Mouse (Mus musculus): ENCODE measurements at regions not wholly inside any gene's neighbourhood (a gene's known extent, or its start where the extent isn't known, plus 50 kb on each side); places are given as distances from the start of the nearest gene placed in this dataset.

DNA sequence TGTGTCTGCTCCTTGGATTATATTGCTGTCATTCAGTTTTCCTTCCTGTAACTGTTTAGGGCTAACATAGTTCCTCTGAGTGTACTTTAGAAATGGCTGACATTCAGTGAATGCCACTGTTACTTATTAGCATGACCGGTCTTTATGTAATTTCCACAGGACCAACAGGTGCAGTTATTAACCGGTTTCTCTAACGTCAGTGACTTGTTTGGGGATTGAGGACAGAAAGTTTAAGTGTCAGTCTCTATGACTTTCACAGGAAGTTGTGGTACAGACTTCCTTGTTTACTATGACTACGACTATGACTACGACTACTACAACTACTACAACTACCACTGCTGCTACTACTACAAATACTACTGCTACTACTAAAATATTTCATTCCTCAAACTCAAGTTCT lies 170.4 kb upstream of the Ptger4 start:
- no peak for DNase-seq

DNA sequence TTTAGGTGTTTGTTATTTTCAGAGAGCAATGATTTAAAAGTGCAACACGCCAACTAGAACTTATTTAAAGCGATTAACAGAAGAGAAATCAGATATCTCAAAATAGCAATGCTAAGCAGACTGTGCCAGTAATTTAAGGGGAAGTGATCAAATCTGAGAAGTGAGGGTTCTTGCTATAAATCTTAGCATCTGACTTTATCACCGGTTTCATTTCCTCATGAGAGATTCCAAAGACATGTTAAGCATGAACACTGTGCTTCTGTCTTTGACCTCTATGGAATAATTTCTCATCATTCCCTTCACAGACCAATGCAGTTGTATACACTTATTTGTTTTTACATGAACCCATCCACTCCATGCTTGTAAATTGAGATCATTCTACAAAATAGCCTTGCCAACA lies 172.0 kb upstream of the Ptger4 start:
- DNase-seq, result no peak

DNA sequence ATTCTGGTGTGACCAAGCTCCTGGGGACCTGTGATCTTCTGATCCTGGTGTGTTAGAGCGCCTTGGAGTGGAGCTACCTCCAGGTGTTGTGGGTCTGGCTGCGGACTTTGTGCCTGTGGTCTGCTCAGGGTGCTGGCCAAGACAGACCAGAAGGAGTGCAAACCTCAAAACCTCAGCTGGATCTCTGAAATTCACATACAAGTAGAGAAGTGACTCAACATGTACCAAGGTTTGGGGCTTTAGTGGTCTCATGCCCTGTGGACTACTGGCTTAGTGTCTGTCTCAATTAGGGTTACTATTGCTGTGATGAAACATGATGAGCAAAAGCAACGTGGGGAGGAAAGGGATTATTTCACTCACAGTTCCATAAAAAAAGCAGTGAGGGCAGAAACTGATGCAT lies 182.7 kb upstream of the Ptger4 start:
- DNase-seq, result no peak

DNA sequence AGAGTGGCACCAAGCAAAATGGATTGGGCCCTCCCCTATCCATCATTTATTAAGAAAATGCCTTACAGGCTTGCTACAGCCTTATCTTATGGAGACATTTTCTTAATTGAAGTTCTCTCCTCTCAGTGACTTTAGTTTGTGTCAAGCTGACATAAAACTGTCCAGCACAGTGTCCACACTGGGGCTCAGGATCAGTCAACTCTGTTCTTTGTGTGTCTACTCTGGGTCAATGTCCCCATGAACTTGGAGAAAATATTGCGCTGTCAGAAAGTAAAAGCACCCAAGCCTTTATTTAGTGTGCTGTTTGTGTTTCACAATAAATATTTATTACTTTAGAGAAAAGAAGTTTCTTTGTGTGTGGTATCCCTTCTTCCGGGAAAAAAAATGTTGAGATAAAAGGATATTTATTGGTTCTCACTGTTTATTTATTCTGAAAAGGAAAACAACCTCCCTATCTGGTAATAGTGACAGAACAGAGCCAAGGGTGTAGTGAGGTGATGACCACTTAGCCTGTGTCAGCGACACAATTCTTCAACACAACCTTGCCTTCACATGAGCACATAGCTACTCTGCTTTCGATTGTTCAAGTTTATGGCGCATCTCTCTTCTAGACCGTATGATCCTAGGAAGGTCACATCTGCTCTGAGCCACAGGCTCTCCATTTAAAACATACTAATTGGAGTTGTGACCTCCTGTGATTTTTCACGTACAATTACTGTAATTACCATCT lies 183.5 kb upstream of the Ptger4 start:
- DNase-seq, result no peak

DNA sequence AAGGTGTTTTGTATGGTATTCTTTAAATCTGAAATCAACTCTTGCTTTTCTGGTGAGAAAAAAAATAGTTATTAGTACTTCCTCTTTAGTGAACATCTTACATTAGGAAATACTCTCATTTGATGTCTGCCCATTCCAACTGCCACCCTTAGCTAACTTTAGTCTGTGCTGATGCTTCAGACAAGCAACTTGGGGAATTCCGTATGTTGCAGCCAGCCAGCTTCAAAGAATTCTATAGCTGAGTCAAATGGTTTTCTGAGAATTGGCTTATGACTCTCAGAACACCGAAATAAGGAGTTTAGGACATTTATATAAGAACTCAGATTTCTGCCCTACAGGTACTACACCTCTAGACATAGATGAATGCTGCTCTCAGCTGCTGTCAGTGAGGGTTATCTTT lies 188.0 kb upstream of the Ptger4 start:
- DNase-seq, result no peak

DNA sequence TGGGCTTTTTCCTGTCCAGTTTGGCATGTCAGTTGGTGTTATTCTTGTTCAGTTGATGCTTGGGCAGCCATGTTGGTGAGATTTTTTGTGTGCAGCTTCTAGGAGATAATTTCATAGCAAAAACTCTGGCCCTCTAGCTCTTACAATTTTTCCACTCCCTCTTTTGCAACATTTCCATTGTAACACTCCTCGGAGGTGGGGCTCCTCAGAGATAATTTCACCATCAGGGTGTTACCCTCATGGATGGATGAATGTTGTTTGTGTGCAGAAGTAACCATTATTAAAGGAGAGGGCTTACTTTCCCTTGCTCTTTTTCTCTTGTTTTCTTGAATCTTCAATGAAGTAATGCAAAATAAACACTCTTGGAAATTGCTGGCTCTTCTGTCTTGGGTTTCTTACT lies 193.0 kb upstream of the Ptger4 start:
- no peak for DNase-seq

DNA sequence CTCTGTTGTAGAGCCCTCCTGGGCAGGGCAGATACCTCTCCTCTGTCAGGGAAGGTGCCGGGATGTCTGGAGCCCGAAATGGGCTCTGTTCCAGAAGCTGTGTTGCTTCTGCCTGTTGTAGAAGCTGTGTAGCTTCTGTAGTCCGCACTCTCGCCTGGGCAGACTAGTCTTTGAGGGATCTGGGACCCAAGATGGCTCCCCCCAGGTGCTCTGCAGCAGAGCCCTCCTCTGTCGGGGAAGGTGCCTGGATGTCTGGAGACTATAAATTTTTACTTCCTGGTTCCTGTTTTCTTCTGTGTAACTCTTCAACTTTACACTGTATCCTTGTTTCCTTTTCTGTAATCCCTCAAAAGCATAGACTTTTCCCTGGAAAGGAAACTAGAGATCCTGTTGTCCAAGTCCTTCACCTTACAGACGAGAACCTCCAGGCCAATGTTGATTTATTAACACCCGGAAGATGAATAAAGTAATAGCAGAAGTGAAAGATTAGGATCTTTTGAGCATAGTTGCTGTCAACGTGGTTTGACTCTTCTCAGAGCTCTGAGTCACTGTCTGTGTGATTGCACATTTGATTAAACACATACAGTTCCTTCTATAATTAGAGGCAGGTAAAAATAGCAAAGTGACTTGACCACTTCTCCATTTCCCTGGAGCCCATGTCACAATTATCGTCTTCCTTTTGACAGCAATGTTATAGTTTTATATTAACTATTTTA lies 202.2 kb upstream of the Ptger4 start:
- peak; percentile 22 for DNase-seq

DNA sequence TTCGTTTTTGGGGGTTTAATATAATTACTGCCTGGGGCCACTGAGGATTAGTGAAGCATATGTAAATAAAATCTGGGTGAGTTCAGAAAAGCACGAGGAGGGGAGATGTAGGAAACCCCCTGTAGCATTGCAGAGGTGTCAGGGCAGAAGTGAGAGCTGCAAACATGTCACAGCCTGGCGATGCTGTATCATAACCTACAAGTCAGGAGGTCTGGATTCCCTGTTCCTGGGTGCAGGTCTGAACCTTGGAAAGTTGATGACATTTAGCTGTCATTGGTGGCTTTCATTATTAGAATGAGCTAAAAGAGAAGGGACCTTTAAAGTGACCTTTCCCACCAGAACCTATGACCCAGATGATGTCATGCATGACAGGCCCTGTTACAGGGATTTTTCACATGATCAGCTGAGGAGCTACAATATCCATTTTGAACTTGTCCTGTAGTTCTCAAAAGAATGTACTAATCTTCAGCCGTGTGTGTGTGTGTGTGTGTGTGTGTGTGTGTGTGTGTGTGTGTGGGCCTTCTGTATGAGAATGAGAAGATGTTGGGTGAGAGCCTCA lies 202.8 kb upstream of the Ptger4 start:
- no peak for DNase-seq

DNA sequence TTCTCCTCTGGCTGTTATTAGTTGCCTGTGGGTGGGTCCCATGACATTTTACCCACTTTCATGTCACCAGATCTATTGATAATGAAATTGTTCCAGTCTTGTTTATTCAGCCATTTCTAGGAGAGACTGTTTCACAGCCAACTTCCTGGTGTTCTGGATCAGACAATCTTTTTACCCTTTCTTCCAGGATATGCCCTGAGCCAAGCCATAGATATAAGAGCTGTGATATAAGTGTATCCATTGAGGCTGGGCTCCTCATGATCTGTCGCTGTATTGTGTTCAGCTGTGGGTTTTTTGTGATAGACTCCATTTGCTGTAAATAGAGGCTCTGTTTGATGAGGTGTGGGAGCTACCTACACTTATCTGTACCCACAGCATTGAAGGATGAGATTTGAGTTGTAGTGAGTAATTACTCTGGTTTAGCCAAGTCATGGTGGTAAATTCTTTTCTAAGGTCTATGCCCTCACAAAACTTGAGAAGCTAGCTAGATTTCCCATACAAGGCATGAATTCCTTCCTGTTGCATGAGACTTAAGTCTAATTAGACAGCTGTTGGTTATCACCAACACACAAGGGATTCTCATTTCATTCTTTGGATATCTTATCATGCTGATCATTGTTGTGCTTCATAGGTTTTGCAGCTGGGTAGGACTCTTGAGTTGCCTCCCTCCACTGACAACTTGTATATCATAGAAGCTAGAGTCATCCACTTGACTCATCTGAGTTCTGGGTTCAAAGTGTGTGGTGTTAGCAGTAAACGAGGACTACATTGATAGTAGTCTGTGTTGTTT lies 203.9 kb upstream of the Ptger4 start:
- no peak for DNase-seq

DNA sequence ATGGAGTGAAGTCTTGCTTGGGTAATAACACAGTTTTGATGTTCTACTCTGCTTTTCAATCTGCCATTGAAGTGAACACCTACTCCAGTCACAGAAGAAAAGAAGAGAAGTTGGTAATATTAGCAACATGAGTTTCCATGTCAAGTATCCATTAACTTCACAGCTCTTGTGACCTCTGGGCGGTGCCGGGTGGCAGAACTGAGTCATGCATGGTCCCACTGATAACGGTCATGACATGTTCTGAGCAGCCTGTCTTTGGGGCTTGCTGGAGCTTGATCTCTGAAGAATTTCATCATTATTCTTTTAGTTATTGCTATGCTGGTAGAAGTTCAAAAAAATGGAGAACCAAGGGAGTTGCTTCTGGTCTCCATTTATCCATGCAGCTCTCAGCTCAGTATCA lies 215.1 kb upstream of the Ptger4 start:
- no peak for DNase-seq

DNA sequence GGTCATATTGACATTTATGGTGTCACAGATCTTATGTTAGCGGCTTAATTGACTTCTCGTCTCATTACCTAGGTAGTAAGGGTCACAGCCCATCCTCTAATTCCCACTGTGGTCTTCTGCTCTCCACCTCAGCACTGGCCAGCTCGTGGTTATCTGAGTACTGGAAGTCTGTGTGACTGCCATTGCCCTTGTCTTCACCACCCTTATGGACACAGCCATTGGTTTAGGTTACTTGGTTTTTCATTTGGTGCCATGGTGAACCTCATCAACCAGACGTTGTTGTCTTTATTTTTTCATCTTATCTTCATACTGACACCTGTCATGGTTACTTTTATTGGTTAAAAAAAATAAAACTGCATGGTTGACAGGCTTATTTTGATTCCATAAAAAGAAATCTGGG lies 215.6 kb upstream of the Ptger4 start:
- DNase-seq, result no peak

DNA sequence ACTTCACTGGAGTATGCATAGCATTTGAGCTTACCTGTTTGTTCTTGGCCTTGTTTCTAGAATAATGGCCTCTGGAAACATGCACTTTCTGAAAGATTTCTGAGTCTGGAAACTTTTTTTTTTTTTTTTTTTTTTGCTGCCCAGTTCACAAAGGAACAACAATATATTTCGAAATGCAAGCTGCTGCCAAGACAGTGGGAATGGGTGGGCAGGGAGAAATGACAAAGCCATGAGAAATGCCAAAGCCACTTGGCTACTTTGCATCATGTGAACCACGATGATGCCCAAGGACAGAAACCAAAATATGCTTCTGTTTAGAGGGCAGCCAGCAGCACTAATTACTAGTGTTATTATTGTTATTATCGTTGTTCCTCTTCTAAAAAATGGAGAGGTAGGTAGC lies 218.7 kb upstream of the Ptger4 start:
- no peak for DNase-seq

DNA sequence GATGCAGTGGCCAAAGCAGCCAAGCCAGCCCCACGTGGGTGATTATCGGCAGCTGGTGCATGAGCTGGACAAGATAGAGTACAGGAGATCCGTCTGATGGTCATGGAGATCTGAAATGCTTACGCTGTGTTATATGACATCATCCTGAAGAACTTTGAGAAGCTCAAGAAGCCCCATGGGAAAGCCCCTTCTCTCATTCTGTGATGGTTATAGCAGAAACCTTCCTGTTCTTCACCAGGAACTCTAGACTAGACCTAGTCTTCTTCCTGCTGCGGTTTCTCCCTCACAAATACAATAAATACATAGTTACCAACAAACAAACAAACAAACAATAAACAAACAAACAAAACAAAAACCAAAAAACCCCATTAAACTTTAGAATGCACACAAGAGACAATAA lies 220.7 kb upstream of the Ptger4 start:
- no peak for DNase-seq

DNA sequence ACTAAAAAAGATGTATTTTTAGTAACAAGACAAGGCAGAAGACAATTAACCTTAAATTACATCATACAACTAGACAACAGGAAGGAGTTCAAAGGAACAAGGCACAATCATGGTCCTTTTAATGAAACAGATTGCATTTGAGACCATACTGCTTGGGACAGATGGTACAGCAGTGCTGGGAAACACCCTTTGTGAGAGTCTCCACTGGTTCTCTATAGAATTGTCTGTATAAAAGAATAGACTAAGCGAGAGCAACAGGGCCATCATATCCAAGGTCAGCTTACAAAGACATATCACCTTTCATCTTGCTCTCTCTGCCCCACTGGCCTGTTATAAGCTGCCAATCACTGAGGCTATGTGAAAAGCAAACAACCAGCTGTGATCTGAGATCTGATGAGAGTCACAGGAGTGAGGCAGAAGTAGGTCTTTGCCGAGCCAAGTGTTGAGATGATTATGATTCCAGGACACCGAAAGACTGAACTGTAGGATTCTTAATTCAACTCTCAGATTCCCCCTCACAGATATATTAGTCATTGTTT lies 224.6 kb upstream of the Ptger4 start:
- DNase-seq, result no peak

DNA sequence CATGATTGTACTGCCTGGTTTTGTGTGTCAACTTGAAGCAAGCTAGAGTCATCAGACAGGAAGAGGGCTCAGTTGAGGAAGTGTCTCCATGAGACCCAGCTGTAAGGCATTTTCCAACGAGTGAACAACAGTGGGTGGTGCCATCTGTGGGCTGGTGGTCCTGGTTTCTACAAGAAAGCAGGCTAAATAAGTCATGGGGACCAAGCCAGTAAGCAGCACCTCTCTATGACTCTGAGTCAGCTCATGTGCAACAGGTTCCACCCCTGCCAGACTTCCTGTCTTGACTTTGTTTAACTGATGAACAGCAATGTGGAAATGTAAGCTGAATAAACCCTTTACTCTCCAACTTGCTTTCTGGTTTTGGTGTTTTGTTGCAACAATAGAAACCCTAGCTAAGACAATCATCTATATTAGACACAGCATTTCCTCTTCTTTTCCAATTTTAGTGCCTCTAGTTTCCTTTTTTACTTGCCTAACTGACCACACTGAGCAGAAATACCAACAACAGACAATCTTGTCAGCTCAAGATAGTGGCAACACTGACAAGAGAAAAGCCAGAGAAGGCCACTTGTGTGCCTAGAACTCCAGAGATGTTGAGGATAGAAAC lies 231.5 kb upstream of the Ptger4 start:
- DNase-seq, result no peak

DNA sequence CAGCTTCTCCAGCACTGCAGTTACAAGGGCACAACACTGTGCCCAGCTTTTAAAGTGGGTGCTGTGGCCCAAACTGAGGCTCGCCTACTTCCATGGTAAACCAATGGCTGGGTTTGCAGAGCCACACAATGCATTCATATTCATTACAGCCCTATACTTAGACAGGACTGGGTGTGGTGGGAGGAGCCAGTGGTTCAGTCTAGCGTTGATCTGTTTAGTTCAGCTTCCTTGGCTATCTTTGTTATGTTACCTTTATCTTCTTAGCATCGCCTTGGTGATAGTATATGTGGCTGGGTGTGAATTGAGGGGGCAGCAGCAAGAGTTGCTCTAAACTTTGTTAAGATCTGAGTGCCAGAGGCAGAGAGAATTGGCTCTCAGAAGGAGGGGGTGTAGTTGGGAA lies 249.3 kb upstream of the Ptger4 start:
- DNase-seq, result no peak

DNA sequence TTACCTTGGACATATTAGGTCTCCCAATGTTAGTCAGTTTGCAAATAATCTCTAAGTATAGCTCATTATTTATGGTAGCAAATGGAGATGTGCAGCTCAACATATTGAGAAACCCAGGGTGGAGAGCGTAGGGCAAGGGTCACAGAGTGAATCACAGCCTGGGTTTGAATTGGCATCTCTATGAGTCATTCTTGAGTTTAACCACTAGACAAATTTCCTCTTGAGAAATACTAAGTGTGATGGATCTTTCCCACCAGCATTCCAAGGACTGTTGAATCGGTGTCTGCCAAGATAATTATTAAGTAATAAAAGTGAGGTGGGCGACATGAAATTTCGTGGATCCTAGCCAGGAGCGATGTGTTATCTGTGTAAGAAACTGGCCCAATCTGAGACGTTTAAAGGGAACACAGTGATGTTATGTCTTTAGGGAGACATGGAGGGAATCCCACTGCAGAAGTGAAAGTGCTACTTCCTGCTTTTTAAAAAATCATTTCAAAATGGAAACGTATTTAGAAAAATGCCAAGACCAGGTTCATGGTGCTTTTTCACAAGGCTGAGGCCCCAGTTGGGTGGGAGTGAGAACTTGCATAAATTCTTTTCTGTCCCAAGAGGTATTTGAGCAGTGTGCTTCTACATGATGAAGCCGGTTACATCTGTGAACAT lies 251.3 kb upstream of the Ptger4 start:
- no peak for DNase-seq

DNA sequence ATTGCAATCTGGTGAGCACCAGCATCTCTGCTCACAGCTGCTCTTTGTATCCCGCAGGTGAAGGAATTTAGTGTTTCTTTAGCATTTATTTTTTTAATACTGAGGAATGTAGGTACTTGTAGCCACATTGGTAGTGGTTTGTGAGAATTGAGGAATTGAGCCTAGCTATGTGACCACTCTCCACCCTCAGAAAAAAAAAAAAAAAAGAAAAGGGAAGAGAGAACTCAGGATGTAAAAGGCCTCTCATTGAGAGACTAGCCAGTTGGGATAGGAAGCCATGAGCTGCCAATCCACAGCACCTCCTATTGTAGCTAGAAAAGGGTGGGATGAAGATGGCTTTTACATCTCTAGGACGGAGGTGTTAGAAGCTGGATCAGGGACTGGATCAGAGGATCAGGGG lies 252.0 kb upstream of the Ptger4 start:
- DNase-seq, result no peak

DNA sequence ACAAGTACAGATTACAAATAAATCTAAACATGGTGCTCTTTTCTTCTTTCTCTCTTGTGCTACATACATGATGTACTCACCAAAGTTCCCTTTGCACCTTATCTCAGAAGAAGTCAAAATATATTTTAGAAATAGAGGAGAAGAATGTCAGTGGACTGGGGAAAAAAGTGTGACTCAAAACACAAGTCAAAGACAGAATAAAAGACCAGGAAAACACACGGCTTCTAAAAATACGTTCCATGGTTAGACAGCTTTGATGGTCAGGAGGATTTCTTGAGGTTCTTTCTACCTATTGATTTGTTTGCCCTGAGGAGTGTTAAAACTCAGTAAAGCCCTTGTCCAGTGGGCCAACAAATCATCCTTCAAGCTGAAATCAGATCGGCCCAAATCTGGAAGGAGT lies 260.5 kb upstream of the Ptger4 start:
- DNase-seq, result no peak

DNA sequence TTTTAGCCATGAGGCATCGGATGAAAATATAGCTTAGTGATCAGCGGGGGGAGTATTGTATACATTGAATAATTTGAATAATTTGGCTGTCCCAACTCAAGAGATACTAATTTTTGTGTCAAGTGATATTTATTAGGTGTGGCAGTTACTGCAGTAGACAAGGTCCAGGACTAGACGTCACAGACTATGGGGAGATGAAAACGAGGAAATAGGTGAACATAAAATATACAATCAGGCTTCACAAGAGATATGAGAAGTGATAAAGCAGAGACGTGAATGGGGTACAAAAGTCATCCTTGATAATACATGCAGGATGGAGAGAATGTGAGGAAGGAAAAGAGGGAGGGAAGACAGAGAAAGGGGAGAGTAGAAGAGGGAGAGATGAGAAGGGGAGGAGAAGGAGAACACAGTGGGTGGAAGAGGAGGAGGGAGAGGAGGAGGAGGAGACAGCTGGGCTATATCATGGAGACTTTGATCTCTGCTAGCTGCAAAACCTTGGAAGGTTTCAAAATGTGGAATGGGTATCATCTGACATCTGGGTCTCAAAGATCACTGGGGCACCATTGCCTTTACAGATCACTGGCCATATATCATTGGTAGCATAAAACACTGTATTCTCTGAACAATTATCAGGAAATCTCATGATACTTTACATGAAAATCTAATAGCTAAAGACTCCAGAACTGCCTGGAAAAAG lies 263.0 kb upstream of the Ptger4 start:
- no peak for DNase-seq

DNA sequence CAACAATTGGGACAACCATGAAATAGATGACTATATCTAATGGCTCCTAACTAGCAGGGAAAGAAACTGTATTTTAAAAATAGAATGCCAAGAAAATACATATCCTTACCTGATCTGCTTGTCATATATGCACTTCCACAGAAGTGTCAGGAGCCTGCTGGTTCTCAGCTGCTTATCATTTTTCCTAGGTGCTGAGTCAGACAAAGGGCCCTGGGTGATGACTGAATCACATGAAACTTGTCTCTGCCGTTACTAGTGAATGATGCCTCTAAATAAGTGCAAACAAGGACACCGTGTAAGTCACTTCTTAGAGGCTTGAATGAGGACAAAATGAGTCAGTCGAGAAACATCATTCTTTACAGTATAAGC lies 263.5 kb upstream of the Ptger4 start:
- no peak for DNase-seq

DNA sequence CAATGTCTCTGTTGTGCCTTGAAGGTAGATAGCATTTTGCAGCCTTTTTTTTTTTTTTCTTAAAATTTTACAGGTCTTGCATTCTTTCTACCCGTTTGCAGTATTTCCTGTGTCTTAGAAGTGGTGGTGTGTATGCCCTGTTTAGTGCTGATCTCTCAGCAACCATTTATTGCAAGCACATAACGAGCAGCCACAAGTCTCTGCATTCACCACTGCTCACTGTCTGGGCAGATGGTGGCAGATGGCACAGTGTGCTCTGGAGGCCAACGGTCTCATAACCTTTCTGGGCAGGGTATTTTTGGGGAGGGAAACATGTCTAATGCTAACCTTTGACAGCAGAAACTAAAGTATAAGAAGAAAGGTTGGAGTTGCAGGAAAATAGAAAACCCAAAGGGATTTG lies 266.1 kb upstream of the Ptger4 start:
- DNase-seq, result peak; percentile 65
